Mouse (Mus musculus): ENCODE measurements around the gene Fgf10.

The Fgf10 gene

GRCm38 (mm10) chr13:118718396-118718795 lies 48.8 kb downstream of the Fgf10 start:
- DNase-seq, result no peak

DNA sequence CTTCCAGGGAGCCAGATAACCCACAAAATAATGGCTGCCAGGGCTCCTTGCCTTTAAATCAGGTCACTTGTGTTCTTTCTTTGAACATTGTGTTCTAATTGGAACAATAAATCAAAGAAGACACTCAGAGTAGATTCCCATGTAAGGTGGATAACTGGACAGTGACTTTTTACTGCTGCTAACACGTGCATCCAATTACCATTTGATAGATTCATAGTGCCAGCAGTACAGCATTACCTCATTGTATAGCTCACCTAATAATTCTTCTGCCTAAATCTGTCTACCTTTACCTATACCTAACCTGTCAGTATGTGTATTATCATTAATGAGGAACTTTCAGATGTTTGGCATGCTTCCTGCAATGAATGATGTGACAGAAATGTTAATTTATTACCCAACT lies 52.1 kb downstream of the Fgf10 start:
- DNase-seq, result no peak

DNA sequence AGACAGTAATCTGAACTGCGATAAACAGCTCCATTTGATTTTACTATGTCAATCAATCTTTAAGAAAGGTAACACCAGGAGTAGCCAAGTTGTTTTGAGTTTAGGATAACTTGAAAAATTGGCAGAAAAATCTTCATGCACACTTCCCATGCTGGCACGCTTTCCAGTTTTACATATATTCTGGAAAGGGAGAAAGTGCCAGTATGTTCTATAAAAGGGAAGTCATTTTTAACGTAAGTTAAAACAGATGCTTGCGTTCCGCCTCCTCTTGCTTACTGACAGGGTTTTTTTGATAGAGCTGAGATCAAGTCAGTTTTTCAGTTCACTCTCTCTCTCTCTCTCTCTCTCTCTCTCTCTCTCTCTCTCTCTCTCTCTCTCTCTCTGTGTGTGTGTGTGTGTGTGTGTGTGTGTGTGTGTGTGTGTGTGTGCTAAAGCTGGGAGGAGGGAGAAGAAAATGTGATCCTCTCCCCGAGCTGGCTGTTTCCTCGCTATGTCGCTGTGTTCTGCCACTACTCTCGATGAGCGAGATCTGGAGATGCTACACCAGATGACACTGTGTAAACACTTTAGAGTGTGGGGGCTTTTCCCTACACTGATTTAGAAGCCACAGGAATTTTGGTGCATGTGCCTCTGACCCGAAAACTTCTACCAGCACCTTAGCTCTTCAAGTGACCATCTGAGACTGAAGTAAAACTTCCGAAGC lies 62.4 kb downstream of the Fgf10 start:
- DNase-seq, result no peak

GRCm38 (mm10) chr13:118739854-118740411 lies 70.3 kb downstream of the Fgf10 start:
- DNase-seq, result no peak

GRCm38 (mm10) chr13:118742788-118743187 lies 73.2 kb downstream of the Fgf10 start:
- DNase-seq, result no peak

GRCm38 (mm10) chr13:118744806-118745205 lies 75.2 kb downstream of the Fgf10 start:
- no peak for DNase-seq

GRCm38 (mm10) chr13:118746427-118746826 lies 76.8 kb downstream of the Fgf10 start:
- no peak for DNase-seq

GRCm38 (mm10) chr13:118754024-118754423 lies 84.4 kb downstream of the Fgf10 start:
- DNase-seq, result no peak

DNA sequence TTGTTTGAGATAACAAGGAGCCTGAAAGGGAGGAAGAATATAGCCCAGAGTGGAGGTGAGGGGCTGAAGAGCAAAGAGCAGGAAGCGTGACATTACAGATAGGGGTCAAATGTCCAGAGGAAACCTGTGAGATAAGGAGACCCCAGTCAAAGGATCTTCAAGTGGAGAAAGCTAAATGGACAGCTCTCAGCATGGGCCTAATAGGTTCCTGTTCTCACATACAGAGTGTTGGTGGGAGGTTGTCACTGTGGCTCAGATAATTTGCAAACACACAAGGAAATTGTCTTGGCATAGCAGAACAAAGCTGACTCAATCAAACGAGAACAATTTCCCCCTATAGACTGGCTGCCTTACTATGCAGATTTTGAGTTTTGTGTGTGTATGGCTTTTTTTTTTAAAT lies 89.4 kb downstream of the Fgf10 start:
- DNase-seq, result no peak

DNA sequence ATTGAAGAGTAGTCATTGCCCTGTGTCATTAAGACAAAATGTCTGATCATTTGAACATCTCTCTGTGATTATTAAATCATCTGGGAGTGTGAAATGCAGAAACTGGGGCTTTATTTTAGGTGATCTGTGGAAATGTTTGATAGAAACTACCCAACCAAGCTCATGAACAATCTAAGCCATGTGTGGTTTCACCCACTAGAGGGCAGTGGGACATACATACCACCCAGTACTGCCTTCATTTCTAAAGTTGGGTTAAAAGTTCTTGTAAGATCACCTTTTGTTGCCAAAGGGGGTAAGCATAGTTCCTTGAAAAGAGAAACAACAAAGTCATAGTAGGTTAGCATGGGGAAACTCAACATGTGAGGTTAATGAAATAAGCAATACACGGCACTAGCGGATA lies 93.4 kb downstream of the Fgf10 start:
- DNase-seq, result no peak

DNA sequence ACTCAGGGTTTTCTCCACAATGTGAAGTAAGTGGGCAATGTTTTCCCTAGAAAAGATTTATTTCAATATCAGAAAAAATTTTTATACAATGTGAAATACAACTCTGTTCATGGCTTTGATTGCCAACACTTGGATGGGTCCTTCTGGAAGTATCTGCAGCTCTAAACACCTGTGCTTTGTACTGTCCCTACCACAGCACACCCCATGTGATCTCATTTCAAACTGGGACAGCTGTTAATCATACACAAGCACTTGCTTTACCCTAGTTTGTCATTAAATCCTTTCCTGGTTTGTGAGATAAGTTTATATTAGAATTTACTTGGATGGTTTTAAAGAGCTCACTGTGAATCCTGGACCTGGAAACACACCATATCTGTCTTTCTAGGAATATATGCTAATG lies 102.6 kb downstream of the Fgf10 start:
- DNase-seq, result no peak

GRCm38 (mm10) chr13:118775148-118775547 lies 105.6 kb downstream of the Fgf10 start:
- no peak for DNase-seq

DNA sequence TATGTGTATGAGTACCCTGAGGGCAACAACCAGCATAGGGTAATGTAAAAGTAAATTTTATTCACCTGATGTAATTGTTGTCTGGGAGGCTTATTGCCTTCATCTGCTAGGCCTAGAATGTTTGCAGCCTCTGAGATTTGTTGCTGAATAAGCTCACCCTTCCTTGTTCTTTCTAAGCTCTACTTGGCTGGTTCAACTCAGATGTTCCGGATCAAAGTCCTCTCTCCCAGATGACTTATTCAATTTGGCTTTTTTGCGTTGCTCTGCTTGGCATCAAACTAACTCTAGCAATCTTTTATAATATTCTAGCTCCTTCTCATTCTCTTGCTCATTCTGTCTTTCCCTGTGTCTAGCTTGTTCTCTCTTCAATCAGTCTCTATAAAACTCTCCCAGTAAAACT lies 109.6 kb downstream of the Fgf10 start:
- DNase-seq, result no peak

- no peak for DNase-seq
These were observed 122.2 kb downstream of the Fgf10 start for GRCm38 (mm10) chr13:118791753-118792152.

DNA sequence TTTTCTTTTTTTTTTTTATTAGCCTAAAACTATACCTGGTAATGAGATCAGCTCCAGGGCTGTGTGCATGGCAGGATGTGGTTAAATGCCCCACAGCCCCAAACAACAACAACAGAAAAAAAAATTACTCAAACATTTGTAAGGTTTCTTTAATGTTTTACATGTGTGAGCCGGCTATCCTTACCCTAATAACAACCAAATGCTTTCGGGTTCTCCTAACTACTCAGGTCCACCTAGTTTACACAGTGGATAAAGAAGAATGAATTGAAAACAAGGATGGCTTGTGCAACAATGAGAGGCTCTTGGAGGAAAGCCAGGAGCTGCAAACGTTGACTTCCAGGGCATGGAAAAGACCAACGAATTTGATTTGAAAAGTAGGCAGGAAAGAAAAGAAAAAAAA lies 122.6 kb downstream of the Fgf10 start:
- no peak for DNase-seq

DNA sequence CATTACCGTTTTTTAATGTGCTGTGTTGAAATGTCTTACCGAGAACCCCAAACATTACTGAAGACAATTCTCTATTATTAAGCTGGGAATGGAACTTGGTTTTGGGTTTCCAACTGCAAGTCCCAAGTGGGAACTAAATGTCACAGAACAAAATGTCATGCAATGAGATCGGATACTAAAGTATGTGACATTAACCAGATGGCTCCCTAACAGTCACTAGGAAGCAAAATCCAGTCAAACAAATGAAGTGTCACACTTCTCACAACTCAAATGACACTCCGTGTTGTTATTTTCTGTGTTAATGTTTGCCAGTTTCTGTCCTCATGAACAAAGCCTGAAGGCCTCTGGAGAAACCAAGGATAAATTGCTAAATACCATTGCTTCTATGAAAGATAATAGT lies 130.6 kb downstream of the Fgf10 start:
- no peak for DNase-seq

DNA sequence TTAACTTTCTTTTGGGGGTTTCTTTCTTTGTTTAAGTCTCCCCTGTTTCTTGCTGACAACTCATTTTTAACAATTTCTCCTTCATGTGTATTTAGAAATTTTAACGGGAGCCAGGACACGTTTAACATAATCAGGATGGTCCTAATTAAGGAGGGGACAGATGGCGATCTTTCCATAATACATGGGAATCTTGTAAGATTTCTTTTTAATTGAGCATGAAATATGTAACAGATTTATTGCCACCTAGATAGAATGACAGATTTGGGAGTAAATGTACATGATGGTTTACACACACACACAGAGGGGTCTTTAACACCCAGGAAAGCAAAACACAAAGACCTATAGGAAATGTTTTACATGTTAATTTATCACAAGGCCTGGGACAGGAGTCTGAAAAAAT lies 137.1 kb downstream of the Fgf10 start:
- no peak for DNase-seq

DNA sequence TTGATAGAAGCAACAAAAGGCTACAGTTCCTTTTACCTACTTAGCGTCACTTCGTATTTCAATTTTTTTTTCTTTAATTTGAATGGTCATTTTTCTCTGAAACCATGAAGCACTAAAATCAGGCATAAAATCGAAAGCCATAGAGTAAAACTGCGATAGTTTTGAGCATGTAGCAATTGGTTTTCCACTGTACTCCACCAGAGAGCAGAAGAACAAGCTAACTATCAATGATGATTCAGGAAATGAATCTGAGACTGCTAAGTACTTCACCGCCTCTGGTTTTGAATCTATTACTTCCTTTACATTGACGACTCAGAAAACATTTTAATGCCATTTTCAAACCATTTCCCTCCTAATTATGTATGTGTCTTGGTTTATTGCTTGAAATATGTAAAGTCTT lies 150.2 kb downstream of the Fgf10 start:
- DNase-seq, result no peak

DNA sequence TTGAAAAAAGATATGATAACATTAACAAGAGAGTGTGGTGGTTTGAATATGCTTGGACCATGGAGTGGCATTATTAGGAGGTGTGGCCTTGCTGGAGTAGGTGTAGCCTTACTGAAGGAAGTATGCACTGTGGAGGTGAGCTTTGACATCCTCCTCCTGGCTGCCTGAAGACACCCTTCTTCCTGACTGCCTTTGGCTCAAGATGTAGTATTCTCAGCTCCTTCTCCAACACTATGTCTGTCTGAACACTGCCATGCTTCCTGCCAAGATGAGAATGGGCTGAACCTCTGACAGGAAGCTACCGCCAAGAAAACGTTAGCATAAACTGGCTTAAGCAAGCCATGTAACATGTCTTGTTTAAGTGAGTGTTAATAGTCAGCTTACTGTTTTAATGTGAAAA lies 153.5 kb downstream of the Fgf10 start:
- DNase-seq, result no peak

- no peak for DNase-seq
These were observed 155.5 kb downstream of the Fgf10 start for GRCm38 (mm10) chr13:118825102-118825501.

DNA sequence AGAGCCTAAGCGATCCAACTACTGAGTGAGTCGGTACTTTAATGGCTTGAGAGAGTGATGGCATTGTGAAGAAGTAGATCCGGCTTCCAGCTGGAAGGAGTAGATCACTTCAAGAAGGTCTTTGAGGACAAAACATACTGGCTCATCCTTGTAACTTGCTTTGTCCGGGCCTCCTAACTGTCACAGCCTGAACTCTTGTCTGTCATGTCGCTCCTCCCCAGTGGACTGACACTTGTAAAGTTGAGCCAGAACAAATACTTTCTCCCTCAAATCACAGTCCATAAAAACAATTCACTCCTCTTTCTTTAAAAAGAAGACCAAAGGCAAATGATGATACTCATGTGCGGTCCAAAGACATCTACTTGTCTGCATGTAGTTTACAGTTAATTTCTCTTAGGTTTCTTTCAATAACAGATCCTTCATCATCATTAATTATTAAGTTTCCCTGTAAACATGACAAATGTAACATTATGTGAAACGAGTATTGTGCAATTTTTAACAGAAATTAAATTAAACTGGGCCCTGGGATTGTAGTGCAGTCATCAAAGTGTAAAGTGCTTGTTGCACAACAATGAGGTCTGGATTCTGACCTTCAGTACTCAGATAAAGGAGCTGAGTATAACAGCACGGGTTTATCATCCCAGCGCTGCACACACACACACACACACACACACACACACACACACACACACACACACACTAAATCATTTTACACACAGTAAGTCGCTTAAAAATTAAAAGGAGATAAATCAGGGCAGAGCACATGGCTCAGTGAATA lies 159.2 kb downstream of the Fgf10 start:
- DNase-seq, result no peak

DNA sequence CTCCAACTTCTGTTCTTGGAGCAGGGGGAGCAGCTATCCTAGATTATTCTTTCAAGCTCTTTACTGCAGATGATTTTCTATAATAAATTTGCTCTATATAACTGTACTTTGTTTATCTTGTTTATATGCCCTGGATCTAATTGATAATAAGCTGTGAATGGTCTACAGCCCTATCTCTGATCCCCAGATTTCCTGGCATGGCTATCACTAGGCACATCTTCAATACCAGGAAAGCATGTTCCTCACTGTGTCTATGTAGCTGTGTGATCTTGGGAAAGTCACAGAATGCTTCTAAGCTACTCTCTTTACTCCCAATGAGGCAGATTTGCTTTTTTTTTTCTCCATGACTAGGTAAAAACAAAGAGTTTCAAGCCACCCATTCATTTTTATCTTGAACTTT lies 164.4 kb downstream of the Fgf10 start:
- no peak for DNase-seq

DNA sequence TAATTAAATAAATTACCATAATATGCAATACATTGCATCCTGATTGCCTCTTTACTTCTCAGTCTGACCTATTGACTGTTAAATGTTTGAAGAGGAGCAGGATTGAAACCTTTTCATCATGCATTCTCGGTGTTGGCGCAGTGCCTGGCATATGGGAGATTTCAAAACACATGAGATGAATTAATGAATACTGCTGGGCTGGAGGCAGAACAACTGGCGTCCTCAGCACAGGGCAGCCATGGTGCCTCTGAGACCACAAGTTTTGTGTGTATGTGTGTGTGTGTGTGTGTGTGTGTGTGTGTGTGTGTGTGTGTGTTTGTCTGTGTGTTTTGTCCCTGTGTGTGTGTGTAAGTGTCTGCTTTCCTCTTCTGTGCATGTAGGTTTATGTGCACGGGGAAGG lies 165.5 kb downstream of the Fgf10 start:
- DNase-seq, result no peak

Data from cerebellum, adult 18-20 months (tissue).